Mouse (Mus musculus) intestine, postnatal 0 days (tissue): ENCODE data around the gene Map2k5. TPM values are rescaled to one million over a fixed set of nuclear protein-coding genes. Genes with fewer than 3 reads are reported as not detected.

Experiments used
- ATAC-seq: fragments of 200-750 bp; cut with Nextera tagmentation; 2 replicates; pipeline ENCODE4 v1.8.0; 2017; ENCODE audit warnings: mild to moderate bottlenecking, moderate TSS enrichment, moderate library complexity
- H3K27ac ChIP-seq: fragments of 300-500 bp; sonication (generic); 2 replicates; pipeline ENCODE4 v1.5.1; 2014; ENCODE audit warnings: mild to moderate bottlenecking, low read depth, low read length, moderate library complexity
- H3K27me3 ChIP-seq: fragments of 300-500 bp; sonication (generic); replicated peaks from 2 replicates; pipeline ENCODE4 v1.6.1; 2014; ENCODE audit warnings: low read length, mixed read lengths; ENCODE audit not compliant: control insufficient read depth, insufficient read depth
- H3K36me3 ChIP-seq: fragments of 300-500 bp; sonication (generic); 2 replicates; pipeline ENCODE4 v1.6.1; 2014; ENCODE audit warnings: mild to moderate bottlenecking, moderate library complexity; ENCODE audit not compliant: control insufficient read depth, insufficient read depth
- H3K4me1 ChIP-seq: fragments of 300-500 bp; sonication (generic); replicated peaks from 2 replicates; pipeline ENCODE4 v1.6.1; 2014; ENCODE audit warnings: antibody characterized with exemption, low read length, mixed read lengths; ENCODE audit not compliant: control insufficient read depth, insufficient read depth
- H3K4me2 ChIP-seq: fragments of 300-500 bp; sonication (generic); replicated peaks from 2 replicates; pipeline ENCODE4 v1.6.1; 2014; ENCODE audit warnings: low read depth, mild to moderate bottlenecking, moderate library complexity
- H3K4me3 ChIP-seq: fragments of 300-500 bp; sonication (generic); 2 replicates; pipeline ENCODE4 v1.5.1; 2014; ENCODE audit warnings: low read depth, low read length
- H3K9ac ChIP-seq: fragments of 300-500 bp; sonication (generic); 2 replicates; pipeline ENCODE4 v1.6.1; 2014; ENCODE audit warnings: mild to moderate bottlenecking, low read depth, low read length
- H3K9me3 ChIP-seq: fragments of 300-500 bp; sonication (generic); 2 replicates; pipeline ENCODE4 v1.6.1; 2016; ENCODE audit warnings: mixed run types; ENCODE audit not compliant: control insufficient read depth
- CTCF ChIP-seq: sonication (generic); IDR thresholded peaks from 2 replicates; pipeline ENCODE4 v1.5.1; 2016; ENCODE audit warnings: low read depth, mild to moderate bottlenecking, control low read depth, antibody characterized with exemption, moderate library complexity
- WGBS: fragments of 180-500 bp; shearing (Covaris S2); extraction: QIAGEN DNeasy Blood & Tissue Kit; methylation state at CpG from one replicate; pipeline ENCODE4 v1.1.7; 2014; 5-methylcytosine and 5-hydroxymethylcytosine counted together
- polyA plus RNA-seq: library from polyadenylated mRNA; unstranded; fragments of >200 nt; fragmentation: Nextera tagmentation; extraction: Ambion mirVana; gene quantifications from 2 replicates; pipeline ENCODE4 v1.2.1, GENCODE M21; 2015

The Map2k5 gene
- polyA plus RNA-seq, 1 experiment from 2014 or later = 13.8 TPM

DNA sequence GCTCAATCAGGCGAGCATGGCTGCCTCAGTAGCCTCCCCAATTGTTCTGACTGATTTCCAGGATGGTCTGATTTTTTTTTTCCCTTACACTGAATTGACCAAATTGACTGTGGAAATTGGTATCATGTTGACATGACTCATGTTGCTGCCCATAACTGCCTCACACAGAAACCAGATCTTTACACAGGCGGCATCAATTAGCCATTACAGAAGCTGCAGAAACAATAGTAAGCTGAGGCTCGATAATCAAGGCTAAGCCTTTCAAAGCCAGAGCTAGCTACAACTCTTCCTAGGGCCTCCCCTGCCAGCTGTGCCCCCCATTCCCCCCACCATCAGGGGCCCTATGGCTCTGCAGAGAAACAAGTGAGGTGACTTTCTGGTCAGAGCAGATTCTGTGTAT lies 107.9 kb downstream of the Map2k5 start:
- H3K9me3 ChIP-seq = no peaks in the 10 kb centered on the region
- no peak overlapping the region for H3K4me2 ChIP-seq
- no peak overlapping the region for H3K4me3 ChIP-seq
- no peaks in the 10 kb centered on the region for H3K4me1 ChIP-seq
- no peak for TF ChIP-seq CTCF
- no peaks in the 10 kb centered on the region; the same call in 1 of the 2 replicates for H3K36me3 ChIP-seq
- H3K27ac ChIP-seq = no peak overlapping the region
- no peaks in the 10 kb centered on the region for H3K27me3 ChIP-seq
- ATAC-seq = no peak
- H3K9ac ChIP-seq = no peak overlapping the region
- WGBS = 75% methylated on average over 3 of the region's 3 CpGs

DNA sequence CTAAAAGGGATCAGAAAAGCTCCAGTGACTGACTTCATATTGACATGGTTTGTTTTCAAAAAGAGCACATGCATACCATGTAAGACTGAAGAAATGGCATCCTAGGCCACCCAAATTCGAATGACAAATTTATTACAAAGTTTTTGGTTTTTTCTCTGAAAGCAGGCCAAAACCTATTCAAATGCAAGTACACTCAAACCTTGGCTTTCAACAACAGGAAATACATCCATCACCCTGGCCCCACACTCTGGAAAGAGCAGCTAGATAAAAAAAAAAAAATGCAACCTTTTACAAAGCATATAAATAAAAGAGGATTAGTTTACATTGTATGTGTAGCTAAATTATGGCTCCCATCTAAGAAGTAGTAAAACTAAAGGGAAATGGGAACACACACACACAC lies 114.5 kb downstream of the Map2k5 start:
- H3K36me3 ChIP-seq = peaks cover 4% of the 10 kb centered on the region; the same call in 1 of the 2 replicates
- H3K4me2 ChIP-seq = no peak overlapping the region
- H3K4me1 ChIP-seq = no peaks in the 10 kb centered on the region
- no peaks in the 10 kb centered on the region for H3K9me3 ChIP-seq
- no peak overlapping the region for H3K4me3 ChIP-seq
- no peaks in the 10 kb centered on the region for H3K27me3 ChIP-seq
- 55% methylated on average over 1 of the region's 1 CpGs for WGBS
- no peak overlapping the region for H3K27ac ChIP-seq
- H3K9ac ChIP-seq = no peak overlapping the region
- ATAC-seq = no peak
- TF ChIP-seq CTCF = no peak

DNA sequence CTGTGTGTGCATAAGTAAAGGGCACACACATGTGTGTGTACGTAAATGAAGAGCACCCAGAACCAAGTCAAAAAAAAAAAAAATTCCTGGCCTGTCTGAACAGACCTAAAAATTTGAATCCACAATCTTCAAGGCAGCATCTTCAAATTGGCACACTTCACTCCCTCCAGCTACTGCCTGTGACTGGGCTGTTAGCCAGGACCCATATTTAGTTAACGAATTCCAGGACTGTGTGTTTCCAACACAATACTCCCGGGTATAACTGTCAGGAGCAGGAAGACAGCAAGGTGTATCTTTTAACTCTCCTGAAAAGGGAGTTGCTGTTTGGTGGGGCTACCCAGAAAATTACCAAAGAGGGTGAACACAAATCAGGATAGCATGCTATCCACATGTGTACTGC lies 118.9 kb downstream of the Map2k5 start:
- Histone ChIP-seq H3K4me3 (no peak overlapping the region), H3K4me2 (no peak overlapping the region), H3K27ac (no peak overlapping the region), H3K9me3 (no peaks in the 10 kb centered on the region), H3K9ac (no peak overlapping the region), H3K36me3 (peaks cover 13% of the 10 kb centered on the region; the same call in 1 of the 2 replicates), H3K4me1 (no peaks in the 10 kb centered on the region), H3K27me3 (no peaks in the 10 kb centered on the region)
- TF ChIP-seq CTCF = no peak
- 61% methylated on average over 3 of the region's 3 CpGs for WGBS
- ATAC-seq = no peak

DNA sequence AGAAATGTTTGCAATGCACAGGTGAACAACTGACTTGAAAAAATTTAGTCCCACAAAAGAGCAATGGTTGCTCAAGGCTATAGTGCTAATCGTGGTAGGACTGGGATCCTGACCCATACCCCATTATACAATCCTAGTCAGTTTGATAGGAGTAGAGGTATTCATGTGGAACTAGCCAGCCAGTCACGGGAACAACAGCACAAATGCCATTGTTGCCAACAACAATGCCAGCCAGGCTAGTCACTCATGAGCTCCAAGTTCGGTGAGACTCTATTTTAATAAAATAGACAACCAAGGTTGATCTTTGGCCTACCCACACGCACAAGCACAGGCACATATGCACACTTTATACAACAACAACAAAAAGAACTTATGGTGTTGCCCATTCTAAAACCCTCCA lies 120.0 kb downstream of the Map2k5 start:
- ATAC-seq = no peak
- Histone ChIP-seq H3K9me3 (no peaks in the 10 kb centered on the region), H3K9ac (no peak overlapping the region), H3K36me3 (peaks cover 13% of the 10 kb centered on the region; the same call in 1 of the 2 replicates), H3K27ac (no peak overlapping the region), H3K4me1 (no peaks in the 10 kb centered on the region), H3K4me3 (no peak overlapping the region), H3K4me2 (no peak overlapping the region), H3K27me3 (no peaks in the 10 kb centered on the region)
- 91% methylated on average over 4 of the region's 4 CpGs for WGBS
- TF ChIP-seq CTCF = no peak

DNA sequence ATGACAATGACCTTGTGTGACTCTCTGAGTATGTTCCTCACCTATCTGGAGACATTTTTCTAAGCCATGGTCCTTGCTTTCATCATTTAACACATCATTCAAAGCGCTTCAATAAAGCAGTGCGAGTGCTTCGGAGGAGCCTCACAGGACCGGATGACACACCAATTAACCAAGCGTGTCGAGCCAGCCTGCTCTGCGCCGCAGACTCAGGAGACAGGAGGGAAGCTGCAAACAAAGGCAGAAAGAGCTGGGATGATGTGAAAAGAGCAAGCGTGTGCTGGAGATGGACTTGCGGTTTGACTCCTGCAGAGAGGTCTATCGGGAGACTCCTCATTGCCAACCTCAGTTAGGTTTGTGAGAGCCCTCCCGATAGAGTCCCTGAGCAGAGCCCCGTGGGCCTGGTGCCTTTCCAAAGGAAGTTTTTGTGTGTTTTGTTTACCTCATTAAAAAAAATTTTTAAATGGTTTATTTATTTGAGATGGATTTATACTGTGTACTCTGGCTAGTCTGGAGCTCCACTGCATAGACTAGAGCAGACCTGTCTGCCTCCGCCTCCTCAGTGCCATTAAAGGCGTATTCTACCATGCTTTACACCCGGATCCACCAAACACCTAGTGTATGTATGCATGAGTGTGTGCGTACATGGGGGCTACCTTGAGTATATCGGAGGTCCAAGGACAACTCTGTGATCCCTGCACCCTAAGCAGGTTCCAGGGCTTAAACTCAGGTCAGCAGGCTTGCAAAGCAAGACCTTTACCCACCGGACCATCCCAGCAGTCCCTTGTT lies 126.7 kb downstream of the Map2k5 start:
- peaks cover 15% of the 10 kb centered on the region; the same call in 1 of the 2 replicates for H3K36me3 ChIP-seq
- no peak overlapping the region for H3K4me2 ChIP-seq
- no peaks in the 10 kb centered on the region for H3K27me3 ChIP-seq
- TF ChIP-seq CTCF = no peak
- no peaks in the 10 kb centered on the region for H3K4me1 ChIP-seq
- H3K9ac ChIP-seq = no peak overlapping the region
- 87% methylated on average over 19 of the region's 19 CpGs for WGBS
- H3K9me3 ChIP-seq = no peaks in the 10 kb centered on the region
- H3K27ac ChIP-seq = no peak overlapping the region
- ATAC-seq = no peak
- no peak overlapping the region for H3K4me3 ChIP-seq

DNA sequence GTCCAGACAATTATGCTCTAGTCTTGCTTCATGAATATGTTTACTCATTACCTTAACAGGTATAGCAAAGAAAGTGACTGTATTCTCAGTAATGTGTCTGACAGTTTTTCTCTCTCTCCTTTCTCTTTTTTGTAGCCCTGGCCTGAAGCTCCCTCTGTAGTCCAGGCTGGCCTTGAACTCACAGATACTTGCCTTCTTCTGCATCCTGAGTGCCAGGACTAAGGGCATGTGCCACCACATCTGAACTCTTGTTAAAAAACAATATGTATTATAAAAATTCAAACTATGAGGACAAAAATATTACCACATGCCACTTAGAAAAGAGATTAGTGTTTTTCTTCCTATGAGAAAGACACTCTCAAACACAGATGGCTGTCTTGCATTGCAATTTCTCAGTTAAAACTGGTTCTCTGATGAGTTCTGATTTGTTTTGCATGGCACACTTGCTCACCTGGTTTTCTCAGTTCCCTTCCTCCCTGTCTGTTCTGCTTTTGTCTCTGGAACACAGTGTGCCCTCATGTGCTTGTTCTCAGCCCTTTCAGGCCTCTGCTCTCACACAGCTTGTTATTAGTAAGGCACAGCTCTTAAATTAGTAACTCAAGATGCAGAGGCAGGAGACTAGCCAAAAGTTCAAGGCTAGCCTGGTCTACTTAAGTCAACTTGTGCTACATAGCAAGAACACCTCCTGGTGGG lies 129.5 kb downstream of the Map2k5 start:
- H3K9ac ChIP-seq = no peak overlapping the region
- H3K4me3 ChIP-seq = no peak overlapping the region
- H3K36me3 ChIP-seq = peaks cover 29% of the 10 kb centered on the region; the same call in 1 of the 2 replicates
- ATAC-seq = no peak
- H3K27me3 ChIP-seq = no peaks in the 10 kb centered on the region
- H3K4me1 ChIP-seq = no peaks in the 10 kb centered on the region
- no peaks in the 10 kb centered on the region for H3K9me3 ChIP-seq
- no peak overlapping the region for H3K27ac ChIP-seq
- no peak for TF ChIP-seq CTCF
- no peak overlapping the region for H3K4me2 ChIP-seq
